Mouse (Mus musculus): ENCODE measurements at regions not wholly inside any gene's neighbourhood (a gene's known extent, or its start where the extent isn't known, plus 50 kb on each side); places are given as distances from the start of the nearest gene placed in this dataset.

GRCm38 (mm10) chr17:51500751-51501150 lies 321.6 kb upstream of the Tbc1d5 start:
- no peak for TF ChIP-seq CTCF (IDR thresholded peaks at IDR 0.05; ENCODE audit: low read depth)
- no peak for TF ChIP-seq EP300 (IDR thresholded peaks at IDR 0.05; ENCODE audit: low read depth)
